Mouse (Mus musculus) ES-CJ7 (cell line): ENCODE measurements around the gene Cmtm4.

Experiments
- DNase-seq: peaks from one replicate; pipeline ENCODE4 v3.0.0; 2011; ENCODE audit warnings: low read depth, low spot score

Gene Cmtm4

DNA sequence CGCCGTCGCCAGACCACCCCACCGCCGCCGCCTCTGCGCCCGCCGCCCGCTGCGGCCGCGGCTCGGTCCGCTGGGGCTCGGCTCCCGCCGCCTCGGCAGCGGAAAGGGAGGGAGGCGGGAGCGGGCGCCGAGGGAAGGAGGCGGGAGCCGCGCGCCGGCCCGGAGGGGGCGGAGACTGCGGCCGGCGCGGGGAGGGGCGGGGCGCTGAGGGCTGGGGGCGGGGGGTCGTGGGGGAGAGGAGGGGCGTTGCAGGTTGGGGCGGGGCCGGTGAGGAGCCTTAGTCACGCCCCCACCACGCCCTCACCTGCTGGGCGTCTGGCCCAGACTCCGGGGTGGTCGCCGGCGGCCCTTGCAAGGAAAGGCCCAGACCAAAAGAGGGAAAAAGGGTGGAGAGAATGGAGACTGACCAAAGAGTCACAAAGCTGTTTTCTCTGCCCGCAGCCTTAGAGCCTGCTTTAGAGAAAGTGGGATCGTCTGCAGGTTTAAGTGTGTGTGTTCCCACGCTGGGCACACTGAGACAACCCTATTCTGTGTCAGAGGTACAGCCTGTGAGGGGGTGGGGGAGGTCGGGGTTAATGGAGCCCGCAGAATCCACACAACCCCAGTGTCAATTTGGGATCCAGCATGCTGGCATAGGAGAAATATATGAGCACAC is at the start of gene Cmtm4:
Gene Cmtm4, minus strand, starts transcription at position 105 of the 655 bp plus-strand sequence.
- DNase-seq = peak; percentile 70

DNA sequence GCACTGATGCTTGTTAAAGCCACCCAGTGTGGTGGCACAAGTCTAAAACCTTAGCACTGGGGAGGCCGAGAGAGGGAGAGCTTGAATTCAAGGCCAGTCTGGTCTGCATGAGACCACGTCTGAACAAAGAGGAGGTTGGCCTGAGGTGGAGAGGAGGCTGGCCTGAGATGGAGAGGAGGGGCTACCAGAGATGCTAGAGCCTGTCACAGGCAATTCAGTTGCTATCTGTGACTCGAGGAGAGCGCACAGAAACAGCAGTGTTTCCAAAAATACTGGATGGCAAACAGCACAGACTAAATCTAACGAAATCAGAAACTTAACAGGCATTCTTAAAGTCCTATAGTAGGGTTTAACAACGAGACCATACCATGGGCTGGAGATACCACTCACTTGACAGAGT is 49.6 kb upstream of the Cmtm4 start:
- no peak for DNase-seq

DNA sequence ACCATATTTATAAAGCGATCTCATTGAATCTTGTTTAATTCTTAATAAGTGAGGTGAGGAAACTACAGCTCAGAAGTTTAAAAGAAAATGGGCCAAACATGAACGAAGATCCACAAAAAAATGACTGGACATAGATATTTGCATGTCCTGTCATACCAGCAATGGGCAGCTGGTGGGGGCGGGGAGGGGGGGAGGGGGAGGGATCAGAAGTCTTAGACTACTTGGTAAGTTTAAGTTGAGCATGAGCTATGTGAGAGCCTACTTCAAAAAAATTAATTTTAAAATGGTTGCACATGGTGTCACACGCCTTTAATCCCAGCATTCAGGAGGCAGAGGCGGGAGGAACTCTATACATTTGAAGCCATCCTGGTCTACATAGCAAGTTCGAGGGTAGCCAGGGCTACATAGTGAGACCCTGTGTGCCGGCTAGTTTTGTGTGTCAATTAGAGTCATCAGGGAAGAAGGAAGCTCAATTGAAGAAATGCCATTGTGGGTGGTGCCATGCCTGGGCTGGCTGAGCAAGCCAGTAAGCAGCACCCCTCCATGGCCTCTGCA is 47.6 kb upstream of the Cmtm4 start:
- no peak for DNase-seq

DNA sequence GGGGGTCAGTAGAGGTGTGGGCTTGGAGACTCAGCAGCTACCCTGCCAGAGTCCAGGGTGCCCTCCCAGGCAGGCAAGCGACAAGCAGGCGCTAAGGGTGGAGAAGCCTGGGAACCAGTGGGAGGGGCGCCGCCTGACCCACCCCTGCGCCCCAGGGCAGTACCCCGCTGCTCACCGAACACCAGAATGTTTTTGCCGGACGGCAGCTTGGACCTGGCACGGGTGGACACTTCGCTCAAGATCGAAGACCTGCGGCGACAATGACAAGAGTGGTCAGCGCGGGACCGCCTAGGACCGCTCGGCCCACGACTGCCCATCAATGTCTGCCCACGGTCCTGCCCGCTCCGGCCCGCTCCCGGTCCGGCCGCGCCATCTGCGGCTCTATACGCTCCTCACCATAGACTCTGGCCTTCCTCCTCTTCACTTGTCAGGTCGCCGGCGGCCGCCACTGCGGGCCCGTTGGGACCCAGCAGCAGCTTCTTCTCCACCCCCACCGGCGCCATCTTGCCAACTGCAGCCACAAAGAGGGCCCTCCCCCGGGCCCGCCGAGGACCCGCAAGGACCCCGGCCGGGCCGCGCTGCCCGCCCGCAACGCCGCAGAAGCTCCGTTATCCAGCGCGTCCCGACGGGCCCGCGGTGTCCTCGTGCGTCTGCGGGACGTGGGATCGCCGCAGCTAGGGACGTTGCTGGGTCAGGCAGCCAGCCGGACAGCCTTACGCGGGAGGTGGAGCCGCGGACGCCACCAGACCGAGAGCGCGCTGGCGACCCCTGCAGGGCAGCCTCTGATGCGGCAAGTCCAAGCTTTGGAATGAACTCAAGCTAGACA is 46.9 kb upstream of the Cmtm4 start, which contains the start of gene Dync1li2:
Gene Dync1li2, minus strand, starts transcription at position 749 of the 826 bp plus-strand sequence.
- DNase-seq = peak; percentile 90

DNA sequence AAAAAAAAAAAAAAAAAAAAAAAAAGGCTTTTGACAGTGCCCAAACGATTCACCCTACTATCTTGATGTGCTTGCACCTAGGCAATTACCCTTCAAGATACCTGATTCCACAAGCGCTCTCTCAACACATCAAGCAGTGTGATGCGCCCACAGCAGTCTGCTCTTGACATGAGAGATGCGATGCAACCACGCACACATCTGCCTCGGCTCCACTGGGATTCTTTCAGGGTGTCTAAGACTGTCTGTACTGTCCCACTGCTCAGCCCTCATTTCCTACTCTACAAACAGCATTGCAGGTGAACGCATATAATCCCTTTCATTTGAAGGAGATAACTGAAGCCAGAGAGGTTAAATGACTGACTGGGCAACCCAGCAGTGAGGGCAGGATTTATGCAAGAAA is 46.0 kb upstream of the Cmtm4 start:
- DNase-seq = no peak

- DNase-seq = peak; percentile 67
These were observed 43.9 kb upstream of the Cmtm4 start for GRCm38 (mm10) chr8:104439461-104439860.

DNA sequence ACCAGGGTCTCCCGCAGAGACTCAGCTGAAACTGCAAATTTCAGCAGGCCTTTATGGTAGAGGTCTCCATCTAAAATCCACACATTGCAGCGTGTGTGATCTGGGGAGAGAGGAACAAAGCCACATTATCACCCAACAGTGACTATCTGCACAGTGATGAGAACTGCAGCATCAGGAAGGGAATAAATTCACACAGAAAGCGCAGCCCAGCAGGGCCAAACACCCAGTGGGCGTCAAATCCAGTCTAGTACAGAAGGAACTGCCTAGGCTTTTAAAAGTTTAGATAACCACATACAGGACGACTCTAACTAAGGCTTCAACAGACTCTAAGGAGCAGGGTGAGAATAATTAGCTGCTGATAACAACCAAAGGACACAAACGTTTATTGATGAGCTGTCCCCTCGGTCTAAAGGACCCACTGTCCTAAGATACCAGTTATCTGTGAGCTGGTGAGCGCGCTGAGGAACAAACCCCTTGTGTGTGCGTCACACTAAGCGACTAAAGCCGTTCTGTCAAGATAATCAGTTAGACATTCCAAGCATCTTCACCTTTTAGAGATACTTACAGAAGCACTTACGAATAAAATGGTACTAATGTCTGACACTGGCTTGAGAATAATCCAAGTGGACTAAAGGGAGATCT is 42.0 kb upstream of the Cmtm4 start:
- DNase-seq = no peak

DNA sequence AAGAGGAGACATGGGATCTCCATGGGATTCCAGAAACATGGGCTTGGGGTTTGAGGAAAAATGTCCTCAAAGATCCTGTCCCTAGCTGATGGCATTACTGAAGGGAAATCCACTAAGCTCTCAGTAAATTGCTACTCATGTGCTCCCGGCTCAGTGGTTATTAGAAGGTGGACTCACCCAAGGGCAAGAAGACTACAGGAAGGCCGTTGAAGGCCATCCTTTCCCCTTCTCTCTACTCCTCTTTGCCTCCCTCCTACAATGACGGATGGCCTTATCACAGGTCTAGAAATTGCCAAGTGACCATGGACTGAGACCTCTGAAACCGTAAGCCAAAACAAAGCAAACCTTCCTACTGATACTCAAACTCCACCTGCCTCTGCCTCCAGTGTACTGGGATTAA is 41.0 kb upstream of the Cmtm4 start:
- DNase-seq = no peak

DNA sequence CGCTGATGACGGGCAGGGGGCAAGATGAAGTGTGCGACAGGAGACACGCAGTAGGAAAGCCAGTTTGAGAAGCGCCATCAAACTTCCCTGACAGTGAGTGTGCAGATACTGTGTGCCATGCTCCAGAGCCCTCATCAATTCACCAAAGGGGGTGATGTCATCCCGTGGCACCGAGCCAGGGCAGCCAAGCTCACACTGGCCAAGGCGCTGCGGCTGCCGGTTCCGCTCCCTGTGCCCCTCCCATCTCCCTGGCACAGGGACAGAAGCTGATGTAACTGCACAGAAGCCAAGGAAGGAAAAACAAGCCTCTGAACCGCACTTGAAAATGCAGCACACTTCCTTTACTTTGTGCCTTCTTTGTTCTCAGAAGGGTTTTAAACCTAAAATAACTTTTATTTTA is 40.4 kb upstream of the Cmtm4 start:
- no peak for DNase-seq

DNA sequence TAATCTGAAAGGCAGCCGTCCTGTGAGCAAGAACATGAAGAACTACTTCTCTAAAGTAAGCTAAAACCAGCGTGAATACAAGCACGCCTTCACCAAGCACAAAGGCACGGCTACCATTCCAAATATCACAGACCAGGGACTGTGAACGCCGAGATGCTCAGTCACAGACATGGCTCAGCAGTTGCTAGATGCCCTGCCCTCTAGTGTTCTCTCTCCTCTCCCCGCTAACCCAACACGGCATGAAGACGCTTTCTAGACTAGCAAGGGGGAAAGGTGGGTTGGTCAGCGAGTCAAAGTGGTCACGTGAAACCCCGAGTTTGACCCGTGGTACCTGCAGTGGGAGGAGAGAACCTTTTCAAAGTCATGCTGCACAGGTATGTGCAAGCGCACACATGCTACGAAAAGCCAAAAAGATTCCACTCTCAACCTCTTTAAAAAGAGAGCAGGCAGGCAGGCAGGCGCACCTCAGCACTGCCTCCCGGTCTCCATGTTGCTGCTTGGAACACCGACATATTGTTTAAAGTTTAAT is 39.3 kb upstream of the Cmtm4 start:
- peak; percentile 74 for DNase-seq

DNA sequence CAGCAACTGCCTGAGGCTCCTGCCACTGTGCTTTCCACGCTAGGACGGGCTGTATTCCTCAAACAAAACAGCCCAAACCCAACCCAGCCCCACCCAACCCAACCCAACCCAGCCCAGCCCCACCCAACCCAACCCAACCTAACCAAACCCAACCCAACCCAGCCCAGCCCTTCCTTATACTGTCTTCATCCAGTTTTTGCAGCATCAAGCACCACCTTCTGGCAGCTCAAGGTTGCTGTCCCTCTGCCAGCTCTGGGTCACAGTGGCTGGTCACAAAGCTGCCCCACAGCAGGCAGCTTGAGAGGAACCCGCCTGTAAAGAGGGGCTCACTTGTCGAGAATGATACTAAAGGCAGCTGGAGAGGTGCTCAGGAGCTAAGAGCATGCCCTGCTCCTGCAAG is 38.7 kb upstream of the Cmtm4 start:
- DNase-seq = peak; percentile 65

GRCm38 (mm10) chr8:104433191-104433842 is 37.7 kb upstream of the Cmtm4 start:
- peak; percentile 56 for DNase-seq

- DNase-seq = no peak
These were observed 37.0 kb upstream of the Cmtm4 start for GRCm38 (mm10) chr8:104432656-104433055.

- no peak for DNase-seq
These were observed 34.6 kb upstream of the Cmtm4 start for GRCm38 (mm10) chr8:104430230-104430629.

GRCm38 (mm10) chr8:104427703-104428102 is 32.1 kb upstream of the Cmtm4 start:
- no peak for DNase-seq

DNA sequence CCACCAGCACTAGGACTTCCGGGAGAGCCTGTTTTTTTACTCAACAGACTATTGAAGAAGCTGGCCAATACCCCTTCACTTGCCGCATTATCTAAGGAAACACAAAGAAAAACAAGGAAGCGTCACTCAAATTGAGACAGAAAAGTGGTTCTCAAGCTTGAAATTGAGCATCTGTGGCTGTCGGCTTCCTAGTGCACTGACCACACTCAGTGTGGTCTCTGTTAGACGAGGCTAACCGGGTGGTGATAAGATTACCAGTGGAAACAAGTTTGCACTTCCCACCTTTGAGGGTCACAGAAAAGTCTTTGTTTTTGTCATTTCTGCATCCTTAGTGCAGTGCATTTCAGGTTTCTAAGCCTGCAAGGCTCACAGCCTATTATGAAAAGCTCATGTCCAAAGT is 26.7 kb upstream of the Cmtm4 start:
- DNase-seq = no peak

- no peak for DNase-seq
These were observed 20.4 kb upstream of the Cmtm4 start for GRCm38 (mm10) chr8:104416022-104416421.

- no peak for DNase-seq
These were observed 18.6 kb upstream of the Cmtm4 start for GRCm38 (mm10) chr8:104414204-104414603.

DNA sequence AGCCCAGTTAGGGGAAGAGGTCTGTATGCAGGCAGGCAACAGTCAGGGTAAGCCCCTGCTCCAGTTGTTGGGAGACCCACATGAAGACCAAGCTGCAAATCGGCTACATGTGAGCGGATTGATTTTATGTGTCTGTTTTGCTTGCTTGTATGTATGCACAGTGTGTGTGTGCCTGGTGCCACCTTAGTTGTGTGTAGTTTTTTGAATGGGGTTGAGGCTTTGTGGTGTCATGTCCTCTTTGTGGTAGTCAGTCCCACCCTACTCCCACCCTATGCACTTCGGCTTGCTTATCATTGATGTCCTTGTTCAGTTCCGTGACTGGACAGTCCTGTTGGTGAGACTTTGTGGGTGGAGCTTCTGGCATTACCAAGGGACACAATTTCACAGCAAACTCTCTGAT is 18.2 kb upstream of the Cmtm4 start:
- no peak for DNase-seq

DNA sequence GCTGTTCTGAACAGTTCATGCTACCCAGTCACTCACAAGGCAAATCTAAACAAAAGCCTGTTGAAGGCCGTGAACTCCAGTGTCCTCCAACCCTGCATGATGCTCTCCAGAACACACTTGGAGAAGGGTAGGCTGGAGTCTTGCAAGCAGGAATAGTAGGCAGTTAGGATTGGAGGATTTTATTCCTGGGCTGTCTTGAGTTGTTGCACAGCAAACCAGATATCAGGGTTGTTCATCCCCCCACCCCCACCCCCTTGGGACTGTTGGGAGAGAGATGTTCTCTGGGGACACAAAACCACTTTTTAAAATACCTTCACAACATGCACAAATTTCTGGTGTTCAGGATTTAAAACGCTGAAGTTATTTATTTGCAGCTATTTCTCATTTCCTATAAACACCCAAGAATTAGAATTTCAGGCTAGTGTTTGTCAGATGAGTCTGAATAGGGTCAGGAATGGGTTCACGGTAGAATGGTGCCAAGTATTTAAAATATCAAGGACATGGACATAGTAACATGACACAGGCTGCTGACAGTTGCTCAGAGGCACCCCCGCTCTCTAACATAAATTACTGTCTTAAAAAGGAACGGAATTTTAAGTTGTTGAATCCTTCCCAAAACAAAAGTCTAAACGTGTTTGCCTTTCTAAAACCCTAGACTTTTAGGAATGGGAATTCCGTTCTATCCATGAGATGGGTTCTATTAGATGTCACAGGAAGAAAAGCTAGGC is 17.4 kb upstream of the Cmtm4 start:
- no peak for DNase-seq

DNA sequence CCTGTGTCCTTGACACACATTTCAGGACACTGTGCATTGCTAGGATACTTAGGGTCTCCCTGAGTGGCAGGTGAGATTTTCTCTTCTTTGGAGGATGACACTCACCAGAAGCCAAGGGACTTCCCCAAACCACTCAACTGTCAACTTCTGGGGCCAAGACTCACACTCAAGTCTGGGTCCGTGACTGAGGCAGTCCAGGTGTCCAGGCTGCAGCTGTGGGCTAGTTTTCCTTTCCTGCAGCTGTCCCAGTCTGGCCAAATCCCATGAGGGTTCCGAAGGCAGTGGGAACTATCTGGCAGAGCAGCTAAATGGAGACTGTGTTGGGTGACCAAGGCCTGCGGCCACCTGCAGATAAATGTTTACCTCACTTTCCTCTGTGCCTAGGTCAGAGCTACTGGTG is 16.4 kb upstream of the Cmtm4 start:
- DNase-seq = no peak
